Mouse (Mus musculus) embryonic stem cell, embryonic (primary cell): ENCODE measurements around the gene Ccdc85c.

Experiments
- CTCF ChIA-PET, 4 experiments: fragments of 300-600 bp in 2 of 4; fragments of 350-600 bp in 2 of 4; sonication (Branson Sonifier 250); formaldehyde crosslinking; loops; one replicate each; lab custom pipeline; 2022; ENCODE audit warnings: inconsistent platforms in 2 of 4; lab: Charles Lee
- POLR2A ChIA-PET, 4 experiments: fragments of 300-600 bp in 2 of 4; fragments of 350-600 bp in 2 of 4; sonication (Branson Sonifier 250); formaldehyde crosslinking; loops; one replicate each; lab custom pipeline; 2022; ENCODE audit warnings: antibody characterized with exemption in 4 of 4, inconsistent platforms in 1 of 4; lab: Charles Lee

Gene Ccdc85c

DNA sequence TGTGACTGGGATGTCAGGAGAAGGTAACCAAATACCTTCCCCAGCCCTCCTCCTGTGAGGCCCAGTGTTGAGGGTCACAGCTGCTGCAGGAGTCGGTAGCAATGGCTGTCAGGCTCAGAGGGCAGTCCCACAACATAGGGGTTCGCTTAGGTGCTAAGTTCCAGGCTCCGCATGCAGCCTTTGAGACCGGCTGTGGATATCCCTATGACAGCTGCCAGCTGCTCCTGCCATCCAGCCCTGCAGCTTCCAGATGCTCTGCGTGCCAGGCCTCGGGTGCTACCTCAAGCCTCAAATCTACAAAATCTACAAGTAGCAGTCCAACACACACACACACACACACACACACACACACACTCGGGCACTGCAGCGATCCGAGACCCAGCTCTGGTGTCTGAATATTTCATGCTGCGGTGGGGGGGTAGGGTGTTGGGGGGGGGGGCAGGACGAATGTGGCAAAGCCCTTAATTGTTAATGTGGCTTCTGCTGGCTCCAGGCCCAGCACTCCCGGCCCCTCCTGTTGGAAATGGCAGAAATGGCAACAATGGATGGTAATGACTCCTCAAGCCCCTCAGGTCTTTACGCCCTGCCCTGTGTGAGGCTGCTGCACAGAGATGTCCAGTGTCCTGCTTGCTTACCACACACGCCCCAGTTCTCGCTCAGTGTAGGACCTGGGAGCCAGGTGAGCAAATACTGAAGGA lies 3.1 kb upstream of the Ccdc85c start:
- ChIA-PET CTCF (interaction anchor here in 3 of 4 experiments (0.5 to 2.9 kb wide), 10 partner anchors 11 to 93 kb away, joined by 3 to 15 read pairs (median 4); no protein-coding TSS in a partner anchor), POLR2A (interaction anchor here in 3 of 4 experiments (0.6 to 2.5 kb wide), 15 partner anchors 9 to 276 kb away, joined by 3 to 11 read pairs (median 5); partner anchors contain the start of genes Ccnk (in 1 of the 3), Cyp46a1 (in 1 of the 3), Evl (in 1 of the 3) and Setd3 (in 1 of the 3))

DNA sequence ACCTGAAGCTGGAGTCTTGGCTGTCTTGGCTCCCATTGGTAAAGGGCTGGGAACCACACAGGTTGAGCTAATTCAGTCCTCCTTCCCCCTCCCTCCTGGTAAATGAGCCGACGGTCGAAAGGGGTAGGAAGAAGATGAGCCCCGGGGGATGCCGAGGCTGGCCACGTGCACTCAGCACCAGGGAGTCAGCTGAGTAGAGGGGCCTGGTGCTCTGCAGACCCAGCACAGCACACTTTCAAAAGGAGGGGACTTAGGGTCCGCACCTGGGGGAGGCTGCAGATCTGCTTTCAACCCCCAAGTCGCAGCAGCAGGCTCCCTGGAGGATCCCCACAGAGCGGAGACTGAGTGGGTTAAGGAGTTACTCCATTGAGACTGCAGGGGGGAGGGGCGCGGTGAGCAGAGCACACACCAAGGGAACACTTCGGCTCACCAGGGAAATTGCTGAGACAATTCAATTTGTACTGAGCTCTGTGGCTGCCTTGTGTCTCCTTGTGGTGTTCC lies 2.2 kb upstream of the Ccdc85c start:
- CTCF ChIA-PET: interaction anchor here in 3 of 4 experiments (0.6 to 2.9 kb wide), 12 partner anchors 12 to 335 kb away, joined by 3 to 15 read pairs (median 4); partner anchors contain the start of gene Cyp46a1 (in 1 of the 3)

DNA sequence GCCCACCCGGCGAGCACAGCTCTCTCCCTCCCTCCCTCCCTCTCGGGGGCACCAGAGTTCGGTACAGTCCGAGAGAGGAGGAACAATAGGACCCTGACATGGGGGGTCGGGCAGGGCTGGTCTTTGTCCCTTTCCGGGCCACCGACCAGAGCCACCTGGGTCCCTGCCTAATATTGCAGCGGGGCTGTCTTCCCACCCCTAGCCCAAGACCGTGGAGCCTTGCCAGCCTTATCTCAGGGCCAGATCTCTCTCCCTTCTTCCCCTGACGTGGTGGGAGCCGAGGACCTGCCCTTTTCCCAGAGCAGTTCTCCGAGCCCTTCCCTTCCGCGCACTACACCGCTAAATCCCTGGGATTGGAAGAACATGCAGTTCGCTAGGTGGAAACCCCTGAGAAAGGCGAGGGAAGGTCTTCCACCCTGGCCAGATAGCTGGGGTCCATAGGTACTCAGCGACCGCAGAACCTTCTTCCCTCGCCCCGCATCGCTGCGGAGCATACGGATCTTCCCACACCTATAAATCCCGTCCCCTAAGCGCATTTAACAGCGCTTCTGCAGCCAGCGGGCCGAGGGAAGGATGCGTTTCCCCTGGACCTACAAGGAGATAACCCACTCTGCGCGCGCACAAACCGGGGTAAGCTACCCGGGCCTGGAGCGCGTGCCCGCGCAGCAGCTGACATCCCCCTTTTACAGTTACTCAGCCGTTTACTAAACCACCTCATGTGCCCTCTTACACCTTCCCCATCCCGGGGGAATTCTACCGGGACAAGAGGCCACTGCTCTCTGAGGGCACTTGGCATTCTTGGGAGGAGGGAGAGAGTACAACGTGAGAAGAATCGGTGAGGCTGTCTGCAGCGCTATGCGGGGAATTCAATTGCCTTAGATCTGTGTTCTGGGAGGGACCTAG lies 946 bp upstream of the Ccdc85c start:
- POLR2A ChIA-PET: interaction anchor here in 2 of 4 experiments (0.7 to 2.2 kb wide), 14 partner anchors 9 to 97 kb away, joined by 3 to 7 read pairs (median 4); partner anchors contain the start of genes Ccnk (in 2 of the 2) and Setd3 (in 2 of the 2)

More for the DNA sequence above, 2.2 kb upstream of the Ccdc85c start:
- POLR2A ChIA-PET: interaction anchor here in 3 of 4 experiments (0.7 to 2.5 kb wide), 17 partner anchors 8 to 98 kb away, joined by 3 to 11 read pairs (median 5); partner anchors contain the start of genes Ccnk (in 1 of the 3), Cyp46a1 (in 1 of the 3) and Setd3 (in 1 of the 3)

DNA sequence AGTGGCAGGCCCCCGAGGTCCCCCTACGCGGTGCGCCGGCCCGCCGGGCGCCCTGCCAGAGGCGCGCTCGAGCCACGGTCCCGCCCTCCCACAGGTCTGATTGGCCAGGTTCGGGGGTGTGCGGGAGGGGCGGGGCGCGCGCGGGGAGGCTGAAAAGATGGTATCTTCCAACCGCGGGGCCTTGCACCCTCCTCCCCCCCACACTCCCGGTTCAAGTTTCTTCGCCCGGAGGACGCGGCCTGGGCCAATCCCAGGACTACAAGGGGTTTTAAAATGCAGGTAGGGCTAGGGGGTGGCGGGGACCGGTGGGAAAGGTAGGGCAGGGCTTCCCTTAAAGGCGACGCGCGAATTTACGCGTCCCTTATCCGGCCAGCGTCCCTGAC lies 274 bp upstream of the Ccdc85c start:
- CTCF ChIA-PET: interaction anchor here in 3 of 4 experiments (0.7 to 2.5 kb wide), 4 partner anchors 9 to 17 kb away, joined by 3 to 11 read pairs (median 4); no protein-coding TSS in a partner anchor
- POLR2A ChIA-PET: interaction anchor here in 2 of 4 experiments (1.1 to 2.1 kb wide), 11 partner anchors 9 to 279 kb away, joined by 3 to 7 read pairs (median 4); partner anchors contain the start of genes Ccnk (in 2 of the 2), Cyp46a1 (in 2 of the 2), Setd3 (in 2 of the 2) and Evl (in 1 of the 2)

More for the DNA sequence above, 946 bp upstream of the Ccdc85c start:
- CTCF ChIA-PET: interaction anchor here in 3 of 4 experiments (0.6 to 2.9 kb wide), 6 partner anchors 16 to 59 kb away, joined by 3 to 15 read pairs (median 6); no protein-coding TSS in a partner anchor

DNA sequence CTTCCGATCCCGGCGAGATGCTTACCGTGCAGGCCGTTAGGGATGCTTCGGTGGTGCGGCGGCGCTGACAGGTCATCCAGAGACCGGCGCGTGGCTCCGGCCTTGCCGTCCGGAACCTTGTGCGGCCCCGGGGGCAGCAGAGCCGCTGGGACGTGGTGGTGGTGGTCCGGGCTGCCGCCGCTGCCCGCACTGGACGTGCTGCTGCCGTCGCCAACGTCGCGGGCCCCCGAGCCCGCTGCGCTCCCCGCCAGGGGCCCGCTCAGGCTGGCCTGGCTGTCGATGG lies 971 bp downstream of the Ccdc85c start:
- CTCF ChIA-PET: interaction anchor here in 3 of 4 experiments (0.6 to 2.5 kb wide), 9 partner anchors 18 to 273 kb away, joined by 3 to 12 read pairs (median 5); no protein-coding TSS in a partner anchor
- POLR2A ChIA-PET: interaction anchor here in 3 of 4 experiments (0.7 to 2.1 kb wide), 16 partner anchors 8 to 280 kb away, joined by 3 to 6 read pairs (median 4); partner anchors contain the start of genes Cyp46a1 (in 2 of the 3) and Evl (in 1 of the 3)

DNA sequence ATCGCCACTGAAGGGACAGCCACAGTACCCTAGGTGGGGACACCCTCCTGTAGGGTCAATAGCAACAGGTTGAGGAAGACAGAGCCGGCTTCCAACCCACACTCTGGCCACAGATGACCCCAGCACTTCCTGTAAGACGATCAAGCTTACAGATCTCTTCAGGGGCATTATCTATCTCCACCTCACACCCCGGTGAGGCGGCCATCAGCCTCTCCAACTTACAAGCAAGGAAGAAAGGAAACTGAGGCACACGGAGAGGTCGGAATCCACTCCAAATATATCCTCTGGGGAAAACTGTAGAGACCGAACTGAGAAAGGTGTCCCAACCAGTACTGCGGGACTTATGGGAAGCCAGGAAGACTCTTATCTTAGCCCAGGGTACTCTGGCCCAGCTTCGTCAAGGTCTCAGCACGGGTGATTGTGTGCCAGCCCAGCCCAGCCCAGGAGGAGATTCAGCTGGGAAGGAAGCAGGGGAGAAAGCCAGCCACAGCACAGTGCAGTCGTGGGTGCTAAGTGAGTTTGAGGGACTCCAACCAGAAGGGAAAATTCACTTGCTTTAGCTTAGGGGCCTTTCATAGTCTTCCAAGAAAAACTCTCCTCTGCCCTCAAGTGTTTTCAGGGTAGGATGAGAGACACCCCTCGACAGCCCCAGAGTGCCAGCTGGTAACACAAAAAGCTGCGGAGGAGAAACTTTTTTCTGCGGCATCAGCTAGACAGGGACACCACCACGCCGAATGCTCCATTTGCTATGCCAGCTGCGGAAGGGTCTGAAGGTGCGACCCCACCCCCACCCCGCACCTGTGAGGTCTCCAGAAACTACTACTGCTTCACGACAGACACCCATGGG lies 1.5 kb downstream of the Ccdc85c start:
- ChIA-PET CTCF (interaction anchor here in 3 of 4 experiments (0.8 to 2.5 kb wide), 10 partner anchors 13 to 273 kb away, joined by 3 to 11 read pairs (median 4); no protein-coding TSS in a partner anchor), POLR2A (interaction anchor here in 3 of 4 experiments (0.8 to 2.1 kb wide), 12 partner anchors 7 to 280 kb away, joined by 3 to 6 read pairs (median 4); partner anchors contain the start of gene Evl (in 1 of the 3))

DNA sequence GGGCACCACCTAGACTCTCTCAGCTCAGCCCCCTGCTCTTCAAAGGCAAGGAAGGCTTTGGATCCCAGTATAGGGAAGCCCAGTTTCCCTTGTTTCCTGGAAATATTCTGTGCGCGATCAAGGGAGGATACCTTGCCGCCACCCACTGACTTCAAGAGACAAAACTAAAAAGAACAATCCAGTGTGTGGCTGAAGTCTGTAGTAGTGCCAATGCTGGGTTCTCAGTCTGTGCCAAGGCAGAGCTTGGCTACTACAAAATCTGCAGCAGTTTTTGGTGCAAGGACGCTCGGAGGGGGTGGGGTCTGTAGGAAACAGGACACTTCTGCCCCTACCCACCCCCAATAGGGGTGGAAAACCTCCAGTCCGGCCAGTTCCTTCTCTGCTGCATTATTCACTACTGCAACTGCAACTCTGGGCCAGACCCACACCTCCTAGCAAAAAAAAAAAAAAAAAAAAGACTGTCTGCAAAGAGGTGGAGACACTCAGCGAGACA lies 3.0 kb downstream of the Ccdc85c start:
- CTCF ChIA-PET: interaction anchor here in 2 of 4 experiments (0.6 to 1.2 kb wide), 2 partner anchors 20 to 23 kb away, joined by 4 to 8 read pairs; no protein-coding TSS in a partner anchor
- POLR2A ChIA-PET: interaction anchor here in 2 of 4 experiments (0.5 to 1.2 kb wide), 5 partner anchors 15 to 80 kb away, joined by 3 to 4 read pairs (median 3); no protein-coding TSS in a partner anchor

DNA sequence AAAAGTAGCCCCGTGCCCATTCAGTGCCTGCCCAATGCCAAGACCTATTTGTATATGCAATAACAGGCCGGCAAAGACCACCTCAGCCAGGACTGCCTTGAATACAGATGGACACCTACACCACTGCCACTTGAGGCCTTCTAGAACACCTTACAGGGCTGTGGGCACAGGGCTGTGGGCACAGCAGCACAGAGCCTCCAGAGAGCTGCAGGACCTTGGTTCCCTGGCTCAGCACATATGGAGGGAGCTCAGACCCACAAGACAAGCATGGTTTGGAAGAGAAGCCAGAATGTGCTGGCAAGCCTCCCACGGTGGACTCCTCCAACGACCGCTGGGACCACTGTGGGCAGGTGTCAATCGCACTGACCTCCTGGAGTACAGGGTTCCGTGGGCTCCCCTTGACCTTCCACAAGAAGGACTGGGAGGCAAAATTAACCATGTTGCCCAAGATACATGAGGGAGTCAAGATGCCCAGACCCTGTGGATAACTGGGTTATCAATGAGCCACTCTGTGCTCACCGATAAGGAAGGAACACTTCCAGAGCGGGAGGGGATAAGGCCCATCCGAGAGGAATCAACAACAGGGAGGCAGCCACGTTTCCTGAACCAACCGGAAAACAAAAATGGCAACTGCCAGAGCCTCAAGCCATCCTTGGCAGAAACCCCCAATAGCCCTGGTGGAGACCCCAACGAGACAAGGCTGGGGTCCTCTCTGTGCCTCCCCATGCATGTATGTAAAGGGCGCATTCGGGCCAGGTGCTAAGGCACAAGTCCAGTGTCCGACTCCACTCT lies 3.7 kb downstream of the Ccdc85c start:
- ChIA-PET POLR2A (interaction anchor here in 2 of 4 experiments (0.5 to 0.6 kb wide), 2 partner anchors 14 to 39 kb away, joined by 3 to 4 read pairs; no protein-coding TSS in a partner anchor), CTCF (interaction anchor here in 1 of 4 experiments (0.6 kb wide), 1 partner anchor 40 kb away, joined by 4 read pairs; no protein-coding TSS in a partner anchor)

DNA sequence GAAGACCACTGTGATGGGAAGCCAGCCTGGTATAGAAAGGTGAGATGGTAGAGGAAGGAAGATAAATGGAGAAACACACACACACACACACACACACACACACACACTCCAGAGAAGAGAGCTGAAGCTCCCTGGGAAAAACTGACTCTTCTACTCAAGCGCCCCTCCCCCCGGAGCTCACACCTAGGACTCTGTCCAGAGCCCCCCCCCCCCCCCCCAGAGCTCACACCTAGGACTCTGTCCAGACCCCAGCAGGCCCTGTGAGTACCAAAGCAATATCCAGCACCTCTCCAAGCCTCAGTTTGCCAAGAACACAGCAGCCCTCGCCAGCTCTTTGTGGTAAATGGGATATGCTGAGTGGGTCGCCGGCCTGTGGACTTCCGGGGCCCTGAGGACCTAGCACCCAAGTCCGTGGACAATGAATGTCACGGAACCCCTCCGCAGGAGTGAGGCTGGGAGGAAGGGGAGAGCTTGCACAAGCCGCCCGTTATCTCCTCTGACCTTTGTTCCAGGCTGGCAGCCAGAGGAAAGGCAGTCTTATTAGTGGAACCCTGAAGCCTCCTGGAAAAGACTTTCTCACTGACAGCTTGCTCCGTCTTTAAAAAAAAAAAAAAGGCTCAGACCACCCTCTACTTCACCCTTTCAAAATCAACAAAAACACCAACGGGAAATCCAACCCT lies 4.8 kb downstream of the Ccdc85c start:
- POLR2A ChIA-PET: interaction anchor here in 3 of 4 experiments (0.6 to 1.8 kb wide), 6 partner anchors 11 to 91 kb away, joined by 3 to 8 read pairs (median 4); partner anchors contain the start of gene Ccnk (in 1 of the 3)
- CTCF ChIA-PET: interaction anchor here in 2 of 4 experiments (0.5 to 1.0 kb wide), 4 partner anchors 19 to 152 kb away, joined by 3 to 5 read pairs (median 4); no protein-coding TSS in a partner anchor

DNA sequence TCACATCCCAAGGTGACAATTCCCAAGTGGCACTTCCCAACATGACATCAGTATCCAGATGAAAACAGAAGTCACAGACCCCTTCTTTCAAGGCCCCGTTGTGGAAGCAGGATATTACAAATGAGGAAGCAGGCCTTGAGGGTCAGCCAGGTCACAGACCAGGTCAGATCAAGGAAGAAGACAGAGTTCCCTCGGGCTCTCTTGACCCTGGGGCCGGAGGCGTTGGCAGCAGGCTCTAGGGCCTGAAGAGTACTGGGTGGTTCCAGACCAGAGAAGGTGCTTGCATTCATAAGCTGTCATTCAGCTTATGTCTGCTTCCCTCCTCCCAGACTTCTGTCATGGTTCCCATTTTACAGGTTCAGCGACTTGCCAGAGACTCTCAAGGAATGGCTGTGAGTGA lies 5.5 kb downstream of the Ccdc85c start:
- ChIA-PET POLR2A (interaction anchor here in 3 of 4 experiments (0.6 to 1.9 kb wide), 7 partner anchors 8 to 76 kb away, joined by 3 to 11 read pairs (median 5); no protein-coding TSS in a partner anchor), CTCF (interaction anchor here in 2 of 4 experiments (0.5 to 1.0 kb wide), 6 partner anchors 16 to 151 kb away, joined by 3 to 10 read pairs (median 4); no protein-coding TSS in a partner anchor)

DNA sequence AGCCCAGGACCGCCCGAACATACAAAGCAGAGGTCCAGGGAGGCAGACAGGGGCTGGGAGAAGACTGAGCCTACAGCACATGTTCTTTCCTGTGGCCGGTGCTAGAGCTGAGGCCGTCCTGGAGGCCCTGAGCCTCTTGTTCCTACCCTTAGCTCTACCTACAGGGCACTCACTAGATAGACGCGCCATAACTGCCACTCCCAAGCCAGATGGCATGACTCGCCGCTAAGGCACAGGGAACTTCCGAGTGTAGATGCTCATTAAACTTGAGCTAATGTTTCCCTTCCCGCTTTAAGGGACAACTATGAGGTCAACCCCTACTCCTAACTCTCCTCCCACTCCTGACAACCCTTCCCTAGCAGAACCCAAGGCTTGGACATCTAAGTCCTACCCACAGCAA lies 6.3 kb downstream of the Ccdc85c start:
- POLR2A ChIA-PET: interaction anchor here in 1 of 4 experiments (0.6 to 1.9 kb wide), 4 partner anchors 9 to 76 kb away, joined by 3 to 11 read pairs (median 4); no protein-coding TSS in a partner anchor
- CTCF ChIA-PET: interaction anchor here in 1 of 4 experiments (0.5 kb wide), 1 partner anchor 51 kb away, joined by 3 read pairs; no protein-coding TSS in a partner anchor

DNA sequence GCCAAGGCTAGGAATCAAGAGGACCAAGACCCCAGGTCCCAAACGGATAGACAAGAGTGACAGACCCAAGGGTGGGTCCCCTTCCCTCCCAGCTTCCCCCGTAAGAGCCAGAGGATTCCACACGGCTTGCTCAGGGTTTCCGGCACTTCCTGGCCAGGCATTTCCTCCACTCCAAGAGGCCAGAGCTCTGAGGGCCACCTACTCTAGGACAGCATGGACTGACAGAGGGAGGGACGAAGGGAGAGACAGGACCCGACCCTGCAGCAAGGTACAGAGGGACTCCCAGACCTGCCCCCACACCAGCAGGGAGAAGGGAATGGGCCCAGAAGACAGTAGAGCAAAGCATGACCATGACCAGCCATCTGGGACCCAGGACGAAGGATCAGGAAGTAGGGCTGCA lies 7.6 kb downstream of the Ccdc85c start:
- ChIA-PET POLR2A (no interaction called here), CTCF (interaction anchor here in 2 of 4 experiments (0.6 to 1.0 kb wide), 2 partner anchors 43 to 59 kb away, joined by 3 to 12 read pairs; no protein-coding TSS in a partner anchor)

DNA sequence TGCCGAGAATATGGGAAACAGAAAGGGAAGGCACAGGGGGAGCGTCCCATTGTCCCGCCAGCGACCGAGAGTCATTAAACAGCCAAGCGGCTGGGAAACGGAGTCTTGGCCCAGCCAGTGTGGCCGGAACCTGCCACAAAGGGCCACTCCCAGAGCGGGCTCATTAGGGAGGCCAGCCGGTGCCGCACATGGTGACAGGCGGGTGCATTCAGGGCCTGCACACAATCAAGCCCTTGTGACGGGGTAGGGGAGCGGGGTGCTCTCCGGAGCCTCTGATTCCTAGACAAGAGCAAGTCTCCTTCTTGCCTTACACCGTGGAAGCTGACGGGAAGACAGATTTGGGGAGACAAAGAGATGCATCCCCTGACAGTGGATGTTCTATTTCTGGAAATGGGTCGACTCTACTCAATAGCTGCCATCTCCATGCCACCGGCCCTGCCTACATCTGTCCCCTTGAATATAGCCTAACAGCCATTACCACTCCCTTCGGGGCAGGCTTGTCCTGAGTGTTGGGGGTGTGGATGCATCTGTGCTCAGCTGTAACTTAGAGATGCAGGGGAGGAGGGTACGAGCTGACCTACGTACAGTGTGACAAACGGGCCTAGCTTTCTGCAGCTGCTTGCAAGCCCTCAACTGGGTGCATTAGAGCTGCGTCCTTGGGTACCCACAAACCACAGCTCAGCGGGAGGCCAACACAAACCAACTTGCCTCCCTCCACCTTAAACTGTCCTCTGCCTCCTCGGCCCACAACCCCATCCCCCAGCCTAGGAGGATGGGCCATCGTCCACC lies 9.2 kb downstream of the Ccdc85c start:
- CTCF ChIA-PET: interaction anchor here in 2 of 4 experiments (0.6 to 1.2 kb wide), 5 partner anchors 21 to 57 kb away, joined by 3 to 5 read pairs (median 3); no protein-coding TSS in a partner anchor
- POLR2A ChIA-PET: interaction anchor here in 2 of 4 experiments (0.9 to 1.6 kb wide), 7 partner anchors 9 to 84 kb away, joined by 3 to 5 read pairs (median 3); partner anchors contain the start of gene Ccdc85c (in 2 of the 2)
